Mouse (Mus musculus) intestine, embryonic 16.5 days (tissue): ENCODE measurements around the gene Retnlb. TPM values are rescaled to one million over a fixed set of nuclear protein-coding genes. Genes with fewer than 3 reads are reported as not detected.
"Not testable (repeated sequence)": the region's sequence is repeated elsewhere in the genome, so short reads cannot be mapped to it uniquely, and the experiment has no call there.

Source experiments
- ATAC-seq: fragments of 200-750 bp; cut with Nextera tagmentation; 2 replicates; pipeline ENCODE4 v1.8.0; 2017; ENCODE audit warnings: moderate TSS enrichment, moderate library complexity
- H3K27ac ChIP-seq: fragments of 300-500 bp; sonication (generic); 2 replicates; pipeline ENCODE4 v1.5.1; 2014; ENCODE audit warnings: mild to moderate bottlenecking, low read length
- H3K27me3 ChIP-seq: fragments of 300-500 bp; sonication (generic); replicated peaks from 2 replicates; pipeline ENCODE4 v1.6.1; 2014; ENCODE audit warnings: low read length, control low read depth, mixed read lengths; ENCODE audit not compliant: control insufficient read depth, insufficient read depth
- H3K36me3 ChIP-seq: fragments of 300-500 bp; sonication (generic); 2 replicates; pipeline ENCODE4 v1.6.1; 2014; ENCODE audit warnings: low read length, control low read depth; ENCODE audit not compliant: control insufficient read depth, insufficient read depth
- H3K4me1 ChIP-seq: fragments of 300-500 bp; sonication (generic); 2 replicates; pipeline ENCODE4 v1.6.1; 2014; ENCODE audit warnings: low read length, control low read depth, mixed read lengths; ENCODE audit not compliant: control insufficient read depth, insufficient read depth
- H3K4me2 ChIP-seq: fragments of 300-500 bp; sonication (generic); 2 replicates; pipeline ENCODE4 v1.6.1; 2014; ENCODE audit warnings: low read depth, low read length, control low read depth
- H3K4me3 ChIP-seq: fragments of 300-500 bp; sonication (generic); 2 replicates; pipeline ENCODE4 v1.5.1; 2014; ENCODE audit warnings: mild to moderate bottlenecking, low read length
- H3K9ac ChIP-seq: fragments of 300-500 bp; sonication (generic); 2 replicates; pipeline ENCODE4 v1.6.1; 2014; ENCODE audit warnings: low read depth, low read length
- H3K9me3 ChIP-seq: fragments of 300-500 bp; sonication (generic); 2 replicates; pipeline ENCODE4 v1.6.1; 2016; ENCODE audit warnings: low read length, control low read depth; ENCODE audit not compliant: control insufficient read depth
- whole genome bisulfite sequencing: fragments of 180-500 bp; shearing (Covaris S2); extraction: QIAGEN DNeasy Blood & Tissue Kit; methylation state at CpG from one replicate; pipeline ENCODE4 v1.1.7; 2014; 5-methylcytosine and 5-hydroxymethylcytosine counted together
- polyA plus RNA-seq: library from polyadenylated mRNA; unstranded; fragments of >200 nt; fragmentation: Nextera tagmentation; extraction: Ambion mirVana; gene quantifications from 2 replicates; pipeline ENCODE4 v1.2.1, GENCODE M21; 2015

Gene Retnlb
- polyA plus RNA-seq, 1 experiment from 2014 or later = not detected

DNA sequence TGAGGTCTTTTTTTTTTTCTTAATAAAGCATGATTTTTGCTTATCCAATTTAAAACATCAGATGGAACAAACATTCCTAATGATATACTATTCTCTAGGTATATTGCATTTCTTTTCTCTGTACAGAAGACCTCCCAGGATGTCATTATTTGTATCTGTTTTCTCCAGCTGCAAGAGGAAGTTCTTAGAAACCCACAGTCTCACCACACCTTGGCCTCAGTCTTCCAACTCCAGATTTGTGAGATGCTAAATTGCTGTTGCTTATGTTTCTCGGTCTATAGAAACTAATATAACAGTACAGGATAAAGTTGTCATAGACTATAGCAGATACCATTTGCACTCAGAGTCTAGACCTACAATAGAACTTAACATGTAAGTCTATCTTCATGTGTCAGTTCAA is 10.1 kb upstream of the Retnlb start:
- Histone ChIP-seq H3K27ac (no peak overlapping the region), H3K4me3 (no peak overlapping the region), H3K9me3 (no peaks in the 10 kb centered on the region), H3K36me3 (no peaks in the 10 kb centered on the region), H3K4me1 (no peaks in the 10 kb centered on the region), H3K27me3 (no peaks in the 10 kb centered on the region), H3K9ac (no peak overlapping the region), H3K4me2 (no peak overlapping the region)
- ATAC-seq = no peak
- WGBS = 80% methylated on average over 1 of the region's 1 CpGs

- 59% methylated on average over 2 of the region's 2 CpGs for WGBS
- ATAC-seq = no peak
- no peaks in the 10 kb centered on the region for H3K27me3 ChIP-seq
- H3K4me2 ChIP-seq = no peak overlapping the region
- H3K9ac ChIP-seq = no peak overlapping the region
- no peak overlapping the region for H3K27ac ChIP-seq
- no peaks in the 10 kb centered on the region for H3K36me3 ChIP-seq
- no peaks in the 10 kb centered on the region for H3K9me3 ChIP-seq
- H3K4me1 ChIP-seq = no peaks in the 10 kb centered on the region
- H3K4me3 ChIP-seq = no peak overlapping the region
Measured at GRCm38 (mm10) chr16:48809374-48809773, 7.3 kb upstream of the Retnlb start.

DNA sequence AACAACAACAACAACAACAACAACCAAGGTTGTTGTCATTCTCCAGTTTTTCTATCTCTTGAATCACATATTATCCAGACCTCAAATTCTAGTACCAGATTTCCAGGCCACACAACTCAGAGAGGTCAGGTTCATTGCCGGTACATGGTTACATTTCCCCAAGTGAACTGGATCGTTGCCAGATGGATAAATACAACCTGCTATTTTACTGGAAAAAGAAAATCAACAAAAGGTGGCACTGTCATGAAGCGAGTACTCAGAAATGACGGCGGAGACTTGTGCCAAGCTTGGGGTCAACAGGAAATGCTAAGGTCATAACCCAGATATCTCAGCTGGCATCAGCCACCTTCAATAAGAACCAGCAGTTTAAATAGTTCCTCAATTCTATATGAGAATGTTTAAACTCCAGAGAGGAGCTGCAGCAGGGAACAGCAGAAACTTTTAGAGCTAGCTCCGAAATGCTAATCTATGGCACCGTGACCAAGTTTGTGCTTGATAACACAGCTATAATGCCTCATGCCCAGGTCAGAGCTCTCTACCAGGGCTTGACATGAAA is 4.7 kb upstream of the Retnlb start:
- no peaks in the 10 kb centered on the region for H3K4me1 ChIP-seq
- H3K27me3 ChIP-seq = no peaks in the 10 kb centered on the region
- H3K9ac ChIP-seq = no peak overlapping the region
- H3K4me3 ChIP-seq = no peak overlapping the region
- no peak overlapping the region for H3K27ac ChIP-seq
- ATAC-seq = no peak
- 57% methylated on average over 7 of the region's 7 CpGs for WGBS
- no peaks in the 10 kb centered on the region for H3K9me3 ChIP-seq
- no peak overlapping the region for H3K4me2 ChIP-seq
- H3K36me3 ChIP-seq = no peaks in the 10 kb centered on the region

DNA sequence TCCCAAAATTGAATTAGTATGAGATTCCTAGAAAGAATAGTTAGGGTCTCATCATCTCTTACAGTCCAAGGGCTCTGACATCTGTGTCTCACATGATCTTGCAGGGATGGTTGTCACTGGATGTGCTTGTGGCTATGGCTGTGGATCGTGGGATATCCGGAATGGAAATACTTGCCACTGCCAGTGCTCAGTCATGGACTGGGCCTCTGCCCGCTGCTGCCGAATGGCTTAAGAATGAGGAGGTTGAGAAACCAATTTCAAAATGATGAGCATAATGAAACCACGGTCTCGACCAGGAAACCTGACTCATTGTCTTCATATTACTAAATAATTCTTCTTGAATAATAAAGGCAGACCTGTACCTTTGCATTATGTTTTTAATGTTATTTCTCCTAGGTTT is 1.9 kb downstream of the Retnlb start:
- H3K27me3 ChIP-seq = no peaks in the 10 kb centered on the region
- no peaks in the 10 kb centered on the region for H3K4me1 ChIP-seq
- no peaks in the 10 kb centered on the region for H3K36me3 ChIP-seq
- H3K4me3 ChIP-seq = no peak overlapping the region
- H3K9me3 ChIP-seq = no peaks in the 10 kb centered on the region
- no peak overlapping the region for H3K4me2 ChIP-seq
- no peak for ATAC-seq
- H3K27ac ChIP-seq = no peak overlapping the region
- H3K9ac ChIP-seq = no peak overlapping the region
- WGBS = 94% methylated on average over 6 of the region's 6 CpGs

DNA sequence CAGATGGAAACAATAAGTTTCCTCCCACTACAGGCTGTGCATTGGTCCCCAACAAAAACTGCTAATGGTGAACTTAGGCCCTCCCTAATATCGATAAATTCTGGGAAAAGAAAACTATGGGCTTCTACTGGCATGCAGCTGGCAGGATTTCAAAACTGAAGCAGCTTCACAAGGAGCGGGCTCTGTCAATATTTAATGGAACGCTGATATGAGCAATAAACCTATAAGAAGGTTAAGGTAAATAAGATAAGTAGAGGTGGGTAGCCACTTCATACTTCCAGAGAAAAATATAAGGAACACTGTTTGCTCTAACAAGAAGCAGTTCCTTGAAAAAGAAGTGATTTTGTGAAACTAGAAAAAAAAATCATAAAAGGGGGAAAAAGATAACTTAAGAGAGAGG is 9.8 kb downstream of the Retnlb start:
- Histone ChIP-seq H3K27ac (no peak overlapping the region), H3K4me1 (no peaks in the 10 kb centered on the region), H3K36me3 (no peaks in the 10 kb centered on the region), H3K4me2 (no peak overlapping the region), H3K27me3 (no peaks in the 10 kb centered on the region), H3K4me3 (no peak overlapping the region), H3K9me3 (no peaks in the 10 kb centered on the region), H3K9ac (no peak overlapping the region)
- ATAC-seq = peak; percentile 88
- 46% methylated on average over 3 of the region's 3 CpGs for WGBS

- Histone ChIP-seq H3K27me3 (no peaks in the 10 kb centered on the region), H3K9me3 (no peaks in the 10 kb centered on the region), H3K36me3 (no peaks in the 10 kb centered on the region), H3K4me1 (no peaks in the 10 kb centered on the region), H3K9ac (no peak overlapping the region), H3K4me2 (no peak overlapping the region), H3K4me3 (no peak overlapping the region), H3K27ac (no peak overlapping the region)
- 55% methylated on average over 1 of the region's 1 CpGs for WGBS
- no peak for ATAC-seq
Measured at GRCm38 (mm10) chr16:48827625-48828024, 11.0 kb downstream of the Retnlb start.

DNA sequence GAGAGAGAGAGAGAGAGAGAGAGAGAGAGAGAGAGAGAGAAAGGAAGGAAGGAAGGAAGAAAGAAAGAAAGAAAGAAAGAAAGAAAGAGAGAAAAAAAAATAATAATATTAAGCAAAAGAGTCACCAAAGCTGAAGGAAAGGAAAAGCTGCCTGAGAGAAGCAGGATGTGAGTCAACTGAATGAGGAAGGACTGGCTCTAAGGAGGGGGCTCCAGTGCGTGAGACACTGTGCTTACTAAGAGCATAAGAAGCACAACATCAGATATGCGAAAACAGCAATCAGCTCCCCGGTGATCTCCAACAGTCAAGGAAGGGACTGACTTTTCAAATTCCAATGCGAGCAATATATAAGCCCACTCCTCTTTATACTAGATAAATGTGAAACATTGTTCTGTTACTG is 12.4 kb downstream of the Retnlb start:
- H3K36me3 ChIP-seq = no peaks in the 10 kb centered on the region
- no peak overlapping the region for H3K4me3 ChIP-seq
- H3K27ac ChIP-seq = no peak overlapping the region
- H3K4me1 ChIP-seq = no peaks in the 10 kb centered on the region
- no peaks in the 10 kb centered on the region for H3K9me3 ChIP-seq
- ATAC-seq = no peak
- H3K9ac ChIP-seq = no peak overlapping the region
- 87% methylated on average over 4 of the region's 4 CpGs for WGBS
- H3K27me3 ChIP-seq = no peaks in the 10 kb centered on the region
- H3K4me2 ChIP-seq = no peak overlapping the region

DNA sequence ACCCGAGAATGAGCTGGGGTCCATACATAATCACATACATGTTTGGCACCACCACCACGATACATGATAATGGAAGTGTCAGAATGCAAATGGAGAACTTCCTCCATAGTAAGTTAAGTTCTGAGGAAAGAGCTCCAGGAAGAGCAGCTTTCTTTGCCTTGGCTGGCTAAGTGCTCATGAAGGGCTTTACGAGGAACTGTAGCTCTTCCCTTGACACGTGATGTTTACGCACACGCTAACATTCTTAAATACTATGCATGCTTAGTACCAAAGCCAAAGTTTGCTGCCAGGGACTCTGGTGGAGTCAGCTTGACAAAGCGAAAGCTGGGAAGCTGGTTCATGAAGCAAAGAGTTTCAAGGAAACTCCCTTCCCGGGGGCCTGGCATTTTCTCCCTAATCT is 15.4 kb downstream of the Retnlb start:
- Histone ChIP-seq H3K36me3 (no peaks in the 10 kb centered on the region), H3K4me3 (no peak overlapping the region), H3K9ac (no peak overlapping the region), H3K27me3 (no peaks in the 10 kb centered on the region), H3K27ac (no peak overlapping the region), H3K4me1 (no peaks in the 10 kb centered on the region), H3K9me3 (no peaks in the 10 kb centered on the region), H3K4me2 (no peak overlapping the region)
- WGBS = 69% methylated on average over 7 of the region's 8 CpGs
- no peak for ATAC-seq

DNA sequence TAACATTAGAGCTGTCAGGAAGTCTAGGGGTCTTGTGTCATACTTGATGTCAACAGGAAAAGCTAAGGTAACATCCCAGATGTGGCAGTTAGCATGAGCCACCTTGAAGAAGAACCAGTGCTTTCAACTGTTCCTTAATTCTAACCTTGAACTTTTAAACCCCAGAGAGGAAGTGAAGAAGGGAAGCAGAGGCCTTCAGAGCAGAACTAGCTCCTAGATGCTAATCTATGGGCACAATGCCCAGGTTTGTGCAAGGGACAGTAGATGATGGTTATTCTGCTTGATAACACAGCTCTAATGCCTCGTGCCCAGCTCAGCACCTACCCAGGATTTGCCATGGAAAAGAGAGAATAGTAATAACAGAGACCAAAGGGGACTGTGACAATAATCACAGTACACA is 17.0 kb downstream of the Retnlb start:
- ATAC-seq = not testable (repeated sequence)

DNA sequence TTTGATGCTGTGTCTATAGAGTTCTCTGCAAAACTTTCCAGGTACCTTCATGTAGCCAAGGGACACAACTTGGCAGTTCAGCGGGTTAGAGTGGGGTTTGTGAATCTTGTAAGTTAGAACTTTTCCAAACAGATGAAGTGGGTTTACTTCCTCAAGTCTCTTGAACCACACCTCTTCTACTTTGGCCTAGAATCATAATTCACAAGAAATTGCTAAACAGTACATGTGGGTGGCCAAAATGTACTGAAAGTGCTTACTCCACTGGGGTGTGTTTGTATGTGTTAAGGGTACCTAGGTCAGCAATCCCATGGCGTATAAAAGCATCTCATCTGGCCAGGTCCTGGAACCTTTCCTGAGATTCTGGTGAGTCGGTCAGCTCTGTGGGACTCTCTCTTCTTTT is 25.6 kb downstream of the Retnlb start, which contains the start of gene Retnla:
Gene Retnla (plus strand): TSS at position 286 of the 400 bp plus-strand sequence.
- no peaks in the 10 kb centered on the region for H3K4me1 ChIP-seq
- no peak within 1 kb of the TSS for H3K4me2 ChIP-seq
- H3K9ac ChIP-seq = no peak within 1 kb of the TSS
- no peaks in the 10 kb centered on the region for H3K9me3 ChIP-seq
- no peak within 1 kb of the TSS for H3K27ac ChIP-seq
- ATAC-seq = no peak
- no peaks in the 10 kb centered on the region for H3K27me3 ChIP-seq
- H3K4me3 ChIP-seq = no peak within 1 kb of the TSS
- no peaks in the 10 kb centered on the region for H3K36me3 ChIP-seq
- WGBS = 72% methylated on average over 3 of the region's 3 CpGs

More for the DNA sequence above, 17.0 kb downstream of the Retnlb start:
- not testable (repeated sequence) for H3K27me3 ChIP-seq, H3K36me3 ChIP-seq, H3K4me2 ChIP-seq, H3K9ac ChIP-seq, H3K4me1 ChIP-seq, H3K4me3 ChIP-seq, H3K9me3 ChIP-seq, H3K27ac ChIP-seq
- WGBS = 79% methylated on average over 1 of the region's 1 CpGs
